Mouse (Mus musculus): Measurements from ENCODE around the gene Hmx3. TPM values are rescaled to one million over a fixed set of nuclear protein-coding genes. Genes with fewer than 3 reads are reported as not detected.

Gene Hmx3
- polyA plus RNA-seq (2017; shearing (Covaris generic)), result not detected

GRCm38 (mm10) chr7:131542115-131542871 is at the start of gene Hmx3:
Gene Hmx3 (plus strand): TSS chr7:131542867.

GRCm38 (mm10) chr7:131548473-131548872 is 5.8 kb downstream of the Hmx3 start, which contains the start of gene Hmx2:
Gene Hmx2 (plus strand): TSS chr7:131548773.

GRCm38 (mm10) chr7:131559986-131560696 is 17.5 kb downstream of the Hmx3 start, which contains the start of gene Bub3:
Gene Bub3 (plus strand): TSS chr7:131560222.

Other genes with a start within 250 kb of the Hmx3 start
- gene Cuzd1, start 220.6 kb upstream of the Hmx3 start, polyA plus RNA-seq (2017; shearing (Covaris generic)), result not detected
- gene Fam24b, start 213.4 kb upstream of the Hmx3 start, polyA plus RNA-seq (2017; shearing (Covaris generic)), result not detected
- gene Fam24a, start 209.0 kb upstream of the Hmx3 start, polyA plus RNA-seq (2017; shearing (Covaris generic)), result not detected
- gene 2310057M21Rik, start 180.1 kb upstream of the Hmx3 start, polyA plus RNA-seq (2017; shearing (Covaris generic)), result 12.1 TPM
- 25.1 TPM for gene Pstk, start 171.7 kb upstream of the Hmx3 start, polyA plus RNA-seq (2017; shearing (Covaris generic))
- 29.9 TPM for gene Ikzf5, start 132.3 kb upstream of the Hmx3 start, polyA plus RNA-seq (2017; shearing (Covaris generic))
- 35.5 TPM for gene Acadsb, start 132.3 kb upstream of the Hmx3 start, polyA plus RNA-seq (2017; shearing (Covaris generic))
- not detected for gene Hmx2, start 5.9 kb downstream of the Hmx3 start, polyA plus RNA-seq (2017; shearing (Covaris generic))
- 96.5 TPM for gene Bub3, start 17.4 kb downstream of the Hmx3 start, polyA plus RNA-seq (2017; shearing (Covaris generic))

All from effector memory CD4-positive, alpha-beta T cell, adult 7 months (primary cell).